Mouse (Mus musculus) limb, embryonic 10.5 days (tissue): ENCODE results near the gene Atf5. TPM values are rescaled to one million over a fixed set of nuclear protein-coding genes. Genes with fewer than 3 reads are reported as not detected.
A peak's percentile ranks its signal among the peaks of the same experiment; 100 is the strongest.

Source experiments
- DNase-seq: peaks from one replicate; pipeline ENCODE4 v3.0.0-alpha.2; 2017; ENCODE audit warnings: low spot score
- H3K27ac ChIP-seq: fragments of 300-500 bp; sonication (generic); 2 replicates; pipeline ENCODE4 v1.5.1; 2016; ENCODE audit warnings: mild to moderate bottlenecking
- H3K27me3 ChIP-seq: fragments of 300-500 bp; sonication (generic); 2 replicates; pipeline ENCODE4 v1.6.1; 2016; ENCODE audit warnings: low read depth, mild to moderate bottlenecking; ENCODE audit not compliant: poor library complexity, severe bottlenecking
- H3K36me3 ChIP-seq: fragments of 300-500 bp; sonication (generic); 2 replicates; pipeline ENCODE4 v1.6.1; 2016; ENCODE audit warnings: mild to moderate bottlenecking, moderate library complexity
- H3K4me1 ChIP-seq: fragments of 300-500 bp; sonication (generic); 2 replicates; pipeline ENCODE4 v1.6.1; 2016
- H3K4me3 ChIP-seq: fragments of 300-500 bp; sonication (generic); 2 replicates; pipeline ENCODE4 v1.5.1; 2016; ENCODE audit warnings: mild to moderate bottlenecking, moderate library complexity
- H3K9me3 ChIP-seq: fragments of 300-500 bp; sonication (generic); replicated peaks from 2 replicates; pipeline ENCODE4 v1.6.1; 2016; ENCODE audit warnings: mild to moderate bottlenecking
- WGBS: fragments of 180-500 bp; shearing (Covaris S2); methylation state at CpG from one replicate; pipeline ENCODE4 v1.1.7; 2016; 5-methylcytosine and 5-hydroxymethylcytosine counted together
- polyA plus RNA-seq: library from polyadenylated mRNA; unstranded; fragments of >200 nt; fragmentation: Nextera tagmentation; extraction: Ambion mirVana; gene quantifications from 2 replicates; pipeline ENCODE4 v1.2.1, GENCODE M21; 2016

The Atf5 gene
- polyA plus RNA-seq: 3.1 and 3.4 TPM in 2 replicates

DNA sequence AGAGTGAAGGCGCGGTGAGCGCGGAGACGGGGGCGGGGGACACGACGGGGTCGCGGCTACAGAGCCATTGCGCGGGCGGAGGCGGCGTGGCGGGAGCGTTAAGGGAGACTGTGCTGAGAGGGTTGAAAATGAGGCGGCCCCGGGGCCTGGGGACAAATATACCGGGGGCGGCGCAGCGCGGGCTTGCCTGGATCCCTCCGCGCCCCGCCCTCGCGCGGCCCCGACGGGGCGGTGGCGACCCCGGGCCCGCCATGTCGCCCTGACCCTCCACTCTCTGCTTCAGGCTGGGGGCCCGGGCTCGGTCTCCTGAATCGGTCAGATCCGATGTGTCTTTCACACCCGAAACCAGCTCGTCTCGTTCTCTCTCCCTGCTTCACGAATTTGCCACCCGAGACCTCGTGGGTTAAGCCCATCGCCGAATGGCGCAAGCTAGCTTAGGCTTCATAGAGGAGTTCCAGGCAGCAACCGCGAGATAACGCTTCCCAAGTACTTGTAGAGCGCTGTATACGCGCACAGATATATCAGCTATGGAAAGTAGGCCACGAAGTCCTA lies at the start of gene Atf5:
Gene Atf5 (minus strand): TSS at position 189 of the 552 bp plus-strand sequence.
- Histone ChIP-seq H3K27me3 (no peaks in the 10 kb centered on the region), H3K36me3 (peaks cover 48% of the 10 kb centered on the region), H3K27ac (peak within 1 kb of the TSS; percentile 100), H3K4me1 (peaks cover 47% of the 10 kb centered on the region), H3K9me3 (no peaks in the 10 kb centered on the region), H3K4me3 (peak within 1 kb of the TSS; percentile 89)
- under 1% methylated on average over 57 of the region's 57 CpGs for WGBS
- peak; percentile 81 for DNase-seq

DNA sequence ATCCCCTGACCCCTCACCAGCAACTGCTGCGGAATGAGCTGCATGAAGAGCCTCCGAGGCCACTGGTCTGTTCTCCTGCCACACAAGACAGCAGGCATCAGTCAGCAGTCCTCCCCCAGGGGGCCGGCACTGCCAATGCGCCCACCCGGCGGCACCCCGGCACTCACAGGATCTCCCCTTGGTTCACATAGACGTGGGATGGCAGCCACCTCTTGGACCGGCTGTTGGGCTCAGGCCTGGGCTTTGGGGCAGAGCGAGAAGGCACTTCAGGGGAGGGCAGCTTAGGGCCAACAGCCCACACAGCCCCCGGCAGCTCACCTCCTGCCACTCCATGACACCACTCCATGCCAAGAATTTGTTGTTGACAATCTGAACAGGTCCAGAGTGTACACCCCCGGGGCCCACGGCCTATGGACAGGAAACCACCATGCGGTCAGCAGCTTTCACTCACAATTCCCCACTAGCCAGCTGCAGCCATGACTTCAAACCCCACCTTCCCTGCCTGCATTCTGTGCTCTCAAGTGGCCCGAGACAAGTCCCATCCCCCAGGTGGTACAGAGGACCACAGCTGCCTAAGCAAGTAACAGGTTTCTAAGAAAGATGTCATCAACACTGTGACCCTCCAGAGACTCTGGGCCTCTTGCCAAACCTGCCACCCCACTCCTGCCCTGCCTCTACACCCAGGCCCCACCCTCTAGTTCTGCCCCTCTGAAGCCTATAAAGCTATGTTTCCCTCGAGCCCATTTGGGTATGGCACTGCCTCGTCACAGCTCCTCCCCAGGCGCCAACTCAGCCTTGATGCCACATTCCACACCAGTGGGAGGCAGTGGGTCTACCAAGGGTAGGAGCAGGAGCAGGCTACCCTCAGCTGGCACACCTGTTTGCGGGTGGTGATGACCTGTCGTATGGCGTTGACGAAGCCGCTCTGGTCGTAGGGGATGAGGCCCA lies 48.4 kb upstream of the Atf5 start:
- peaks cover 83% of the 10 kb centered on the region for H3K36me3 ChIP-seq
- H3K4me3 ChIP-seq: peak overlapping the region; percentile 7; the same call in 1 of the 2 replicates
- no peak for DNase-seq
- no peaks in the 10 kb centered on the region for H3K27me3 ChIP-seq
- H3K9me3 ChIP-seq: no peaks in the 10 kb centered on the region
- H3K27ac ChIP-seq: no peak overlapping the region
- H3K4me1 ChIP-seq: peaks cover 47% of the 10 kb centered on the region
- 87% methylated on average over 24 of the region's 24 CpGs for WGBS

DNA sequence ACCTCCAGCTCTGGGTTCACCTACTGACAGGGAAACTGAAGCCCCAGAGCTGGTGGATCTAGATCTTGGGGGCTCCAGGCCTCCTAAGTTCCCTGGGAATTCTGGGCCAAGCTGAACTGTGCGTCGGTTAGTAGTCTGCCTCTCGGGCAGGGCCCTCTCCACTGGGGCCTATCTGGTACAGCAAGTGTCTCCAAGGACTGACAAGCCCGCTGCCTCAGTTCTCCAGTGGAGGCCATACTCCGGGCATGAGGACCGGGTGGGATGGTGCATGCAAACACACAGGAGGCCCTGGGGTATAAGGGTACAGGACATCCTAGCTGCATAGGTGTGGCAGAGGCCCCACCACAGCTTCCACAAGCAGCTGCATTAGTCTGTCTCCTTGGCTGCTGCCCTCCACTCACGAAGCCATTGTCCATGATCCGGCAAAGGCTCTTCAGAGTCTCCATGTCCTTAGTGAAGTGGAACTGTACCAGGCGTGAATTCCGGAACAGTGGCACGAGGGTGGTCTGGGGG lies 47.6 kb upstream of the Atf5 start:
- Histone ChIP-seq H3K27ac (no peak overlapping the region), H3K4me1 (peaks cover 43% of the 10 kb centered on the region), H3K4me3 (no peak overlapping the region), H3K9me3 (no peaks in the 10 kb centered on the region), H3K27me3 (no peaks in the 10 kb centered on the region), H3K36me3 (peaks cover 91% of the 10 kb centered on the region)
- DNase-seq: no peak
- 90% methylated on average over 11 of the region's 11 CpGs for WGBS

DNA sequence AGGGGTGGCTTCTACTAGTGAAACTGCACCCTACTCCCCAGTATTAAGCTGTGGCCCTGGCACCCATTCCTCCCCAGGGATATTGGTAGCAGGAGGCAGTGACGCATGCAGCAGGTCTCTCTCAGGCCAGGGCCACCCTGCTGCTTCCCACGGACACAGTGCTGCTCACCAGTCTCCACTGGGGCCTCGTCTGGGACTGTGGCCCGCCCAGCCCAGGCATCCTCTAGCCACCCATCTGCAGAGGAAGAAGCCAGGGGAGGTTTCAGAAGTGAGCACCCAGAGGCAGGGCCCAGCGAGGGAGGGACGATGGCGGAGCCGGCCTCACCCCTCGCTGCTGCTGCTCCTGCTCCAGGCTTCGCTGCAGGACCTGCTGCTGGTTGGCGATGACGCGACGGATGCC lies 46.8 kb upstream of the Atf5 start:
- Histone ChIP-seq H3K4me3 (0 out of 2 replicates have a peak overlapping the region, but pooled peaks have one; percentile 6), H3K27ac (no peak overlapping the region), H3K27me3 (no peaks in the 10 kb centered on the region), H3K4me1 (peaks cover 45% of the 10 kb centered on the region), H3K9me3 (no peaks in the 10 kb centered on the region), H3K36me3 (peaks cover 91% of the 10 kb centered on the region)
- DNase-seq: no peak
- WGBS: 94% methylated on average over 14 of the region's 14 CpGs

DNA sequence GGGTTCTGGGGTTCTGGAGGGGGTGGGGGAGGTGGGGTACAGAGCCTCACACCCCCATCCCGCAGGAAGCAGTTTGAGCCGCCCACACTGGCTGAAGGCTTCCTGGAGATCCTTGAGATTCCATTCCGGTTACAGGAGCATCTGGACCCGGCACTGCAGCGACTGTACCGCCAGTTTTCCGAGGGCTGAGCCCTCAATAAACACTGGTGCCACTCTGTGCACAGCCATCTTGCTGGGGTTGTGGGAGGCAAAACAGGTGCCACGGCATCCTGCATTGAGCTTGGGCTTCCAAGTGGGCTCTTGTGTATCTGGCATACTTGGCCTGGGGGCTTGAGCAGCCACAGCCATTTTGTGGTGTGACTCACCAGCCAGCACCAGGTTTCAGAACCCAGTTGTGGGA lies 46.0 kb upstream of the Atf5 start:
- DNase-seq: no peak
- no peak overlapping the region for H3K27ac ChIP-seq
- H3K4me3 ChIP-seq: no peak overlapping the region
- WGBS: 92% methylated on average over 8 of the region's 8 CpGs
- peaks cover 45% of the 10 kb centered on the region for H3K4me1 ChIP-seq
- H3K27me3 ChIP-seq: no peaks in the 10 kb centered on the region
- H3K36me3 ChIP-seq: peaks cover 84% of the 10 kb centered on the region
- no peaks in the 10 kb centered on the region for H3K9me3 ChIP-seq

- H3K4me3 ChIP-seq: no peak overlapping the region
- H3K36me3 ChIP-seq: peaks cover 74% of the 10 kb centered on the region
- H3K4me1 ChIP-seq: peaks cover 39% of the 10 kb centered on the region
- no peaks in the 10 kb centered on the region for H3K27me3 ChIP-seq
- DNase-seq: no peak
- 88% methylated on average over 14 of the region's 14 CpGs for WGBS
- H3K27ac ChIP-seq: peak overlapping the region; percentile 34; the same call in 1 of the 2 replicates
- H3K9me3 ChIP-seq: no peaks in the 10 kb centered on the region
Observed at GRCm38 (mm10) chr7:44861429-44861816, 45.0 kb upstream of the Atf5 start.

DNA sequence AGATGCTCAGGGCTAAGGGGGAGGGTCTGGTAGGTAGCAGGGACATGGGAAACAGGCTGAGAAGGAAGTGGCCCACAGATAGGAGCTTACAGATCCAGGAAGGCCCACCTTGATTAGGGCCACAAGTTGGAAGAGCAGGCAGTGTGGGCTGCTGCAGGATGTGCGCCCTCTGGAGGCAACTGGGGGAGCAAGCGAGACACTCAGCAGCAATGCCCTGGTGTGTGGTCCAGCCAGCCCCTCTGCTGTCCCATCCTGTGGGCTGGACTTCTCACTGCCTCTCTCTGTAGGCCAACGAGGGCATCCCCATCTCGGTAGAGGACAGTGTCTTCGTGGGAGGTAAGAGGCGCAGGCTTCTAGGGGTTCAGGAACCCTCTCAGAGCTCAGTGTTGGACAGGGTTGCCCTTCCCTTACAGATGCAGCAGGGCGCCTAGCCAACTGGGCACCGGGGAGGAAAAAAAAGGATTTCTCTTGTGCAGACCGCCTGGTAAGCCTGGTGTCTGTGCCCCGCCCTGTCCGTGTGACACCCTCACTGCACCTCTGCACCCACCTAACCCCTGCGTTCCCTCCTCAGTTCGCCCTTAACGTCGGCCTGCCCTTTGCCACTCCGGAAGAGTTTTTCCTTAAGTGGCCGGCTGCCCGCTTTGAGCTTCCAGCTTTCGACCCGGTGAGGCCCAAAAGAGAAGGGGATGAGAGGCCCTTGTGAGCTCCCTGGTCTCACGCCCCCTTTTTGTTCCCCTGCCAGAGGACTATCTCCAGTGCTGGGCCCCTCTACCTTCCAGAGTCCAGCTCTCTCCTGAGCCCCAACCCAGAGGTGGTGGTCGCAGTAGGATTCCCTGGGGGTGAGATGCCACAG lies 44.3 kb upstream of the Atf5 start:
- Histone ChIP-seq H3K27me3 (no peaks in the 10 kb centered on the region), H3K27ac (peak overlapping the region; percentile 34; the same call in 1 of the 2 replicates), H3K4me3 (0 out of 2 replicates have a peak overlapping the region, but pooled peaks have one; percentile 11), H3K9me3 (no peaks in the 10 kb centered on the region), H3K4me1 (peaks cover 37% of the 10 kb centered on the region), H3K36me3 (peaks cover 68% of the 10 kb centered on the region)
- 64% methylated on average over 22 of the region's 22 CpGs for WGBS
- DNase-seq: peak; percentile 84

DNA sequence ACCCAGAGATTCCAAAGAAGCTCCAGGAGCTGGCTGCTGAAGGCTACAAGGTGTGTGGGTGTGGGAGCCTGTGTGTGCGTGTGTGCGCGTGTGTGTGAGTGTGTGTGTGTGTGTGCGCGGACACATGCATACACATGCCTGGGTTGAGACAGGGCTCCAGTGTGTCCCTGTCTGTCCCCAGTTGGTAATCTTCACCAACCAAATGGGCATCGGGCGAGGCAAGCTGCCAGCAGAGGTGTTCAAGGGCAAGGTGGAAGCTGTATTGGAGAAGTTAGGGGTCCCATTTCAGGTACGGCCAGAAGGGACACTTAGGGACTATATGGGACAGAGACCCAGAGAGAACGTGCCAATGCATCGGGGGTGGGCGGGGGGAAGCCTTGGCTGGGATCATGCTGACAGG lies 43.4 kb upstream of the Atf5 start:
- Histone ChIP-seq H3K27me3 (no peaks in the 10 kb centered on the region), H3K36me3 (peaks cover 59% of the 10 kb centered on the region), H3K9me3 (no peaks in the 10 kb centered on the region), H3K4me1 (peaks cover 42% of the 10 kb centered on the region), H3K4me3 (no peak overlapping the region), H3K27ac (no peak overlapping the region)
- 93% methylated on average over 11 of the region's 11 CpGs for WGBS
- DNase-seq: no peak

DNA sequence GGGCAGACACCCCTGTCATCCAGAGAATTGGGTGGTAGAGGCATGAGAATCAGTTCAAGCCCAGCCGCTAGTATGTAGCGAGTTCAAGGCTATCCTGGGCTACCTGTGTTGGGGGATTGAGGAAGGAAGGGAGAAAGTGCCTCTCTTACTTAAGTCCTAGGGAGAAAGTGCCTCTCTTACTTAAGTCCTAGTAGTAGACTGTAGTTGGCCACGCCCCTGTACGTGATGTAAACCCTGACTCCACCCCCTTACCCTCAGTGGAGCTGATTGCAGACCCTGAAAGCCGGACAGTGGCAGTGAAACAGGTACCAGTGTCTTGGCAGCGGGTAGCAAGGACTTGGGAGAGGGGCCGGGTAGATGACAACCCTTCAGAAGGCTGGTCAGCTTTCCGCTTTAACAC lies 41.4 kb upstream of the Atf5 start:
- H3K36me3 ChIP-seq: peaks cover 43% of the 10 kb centered on the region
- no peak for DNase-seq
- peak overlapping the region; percentile 89; the same call in 1 of the 2 replicates for H3K27ac ChIP-seq
- H3K9me3 ChIP-seq: no peaks in the 10 kb centered on the region
- peaks cover 59% of the 10 kb centered on the region for H3K4me1 ChIP-seq
- H3K27me3 ChIP-seq: no peaks in the 10 kb centered on the region
- peak overlapping the region; percentile 69 for H3K4me3 ChIP-seq
- WGBS: 31% methylated on average over 8 of the region's 8 CpGs

- H3K4me3 ChIP-seq: peak within 1 kb of the TSS; percentile 69
- H3K27me3 ChIP-seq: no peaks in the 10 kb centered on the region
- H3K9me3 ChIP-seq: no peaks in the 10 kb centered on the region
- H3K27ac ChIP-seq: peak within 1 kb of the TSS; percentile 89
- peaks cover 43% of the 10 kb centered on the region for H3K36me3 ChIP-seq
- WGBS: under 1% methylated on average over 32 of the region's 32 CpGs
- peak; percentile 93 for DNase-seq
- H3K4me1 ChIP-seq: peaks cover 65% of the 10 kb centered on the region
Observed at GRCm38 (mm10) chr7:44857042-44857552, 40.6 kb upstream of the Atf5 start, which contains the start of gene Pnkp. Gene Pnkp (plus strand): TSS chr7:44857139.

DNA sequence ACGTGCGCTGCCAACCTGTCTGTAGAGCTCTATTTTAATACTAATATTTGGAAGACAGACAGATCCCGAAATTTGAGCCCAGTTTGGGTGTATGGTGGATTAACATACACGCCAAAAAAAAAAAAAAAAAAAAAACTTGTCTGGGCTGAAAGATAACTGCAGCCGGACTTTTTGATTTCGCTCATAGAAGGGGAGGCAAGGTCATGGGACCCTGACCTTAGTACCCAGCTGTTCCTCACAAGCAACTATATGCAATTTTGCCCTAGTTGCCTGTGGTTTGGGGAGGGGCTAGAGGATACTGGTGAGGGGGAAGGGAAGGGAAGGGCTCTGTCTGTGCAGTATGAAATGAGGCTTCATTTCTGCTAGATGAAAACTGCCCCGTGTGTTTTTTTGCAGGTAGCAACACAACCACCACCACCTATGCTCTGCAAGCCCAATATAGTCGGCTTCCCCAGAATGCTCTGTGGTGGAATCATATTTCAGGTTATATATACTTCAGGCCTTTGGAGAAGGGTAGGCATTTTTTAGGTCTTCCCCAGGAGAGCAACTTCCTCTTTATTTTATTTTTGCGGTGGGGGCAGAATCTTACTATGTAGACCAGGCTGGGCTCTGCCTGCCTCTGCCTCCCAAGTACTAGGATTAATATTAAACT lies 39.9 kb upstream of the Atf5 start:
- H3K9me3 ChIP-seq: no peaks in the 10 kb centered on the region
- peak overlapping the region; percentile 69 for H3K4me3 ChIP-seq
- H3K4me1 ChIP-seq: peaks cover 65% of the 10 kb centered on the region
- WGBS: 65% methylated on average over 9 of the region's 9 CpGs
- peak overlapping the region; percentile 89 for H3K27ac ChIP-seq
- DNase-seq: no peak
- peaks cover 43% of the 10 kb centered on the region for H3K36me3 ChIP-seq
- H3K27me3 ChIP-seq: no peaks in the 10 kb centered on the region

GRCm38 (mm10) chr7:44855036-44855435 lies 38.6 kb upstream of the Atf5 start:
- Histone ChIP-seq H3K4me3 (peak overlapping the region; percentile 64), H3K27ac (peak overlapping the region; percentile 90), H3K4me1 (peaks cover 64% of the 10 kb centered on the region), H3K27me3 (no peaks in the 10 kb centered on the region), H3K36me3 (peaks cover 33% of the 10 kb centered on the region), H3K9me3 (no peaks in the 10 kb centered on the region)
- DNase-seq: no peak
- 47% methylated on average over 10 of the region's 10 CpGs for WGBS
